Mouse (Mus musculus) layer of hippocampus, adult 2 months (tissue): ENCODE measurements around the gene Ahcyl1. TPM values are rescaled to one million over a fixed set of nuclear protein-coding genes. Genes with fewer than 3 reads are reported as not detected.

Experiments used
- DNase-seq, 2 experiments: peaks; one replicate each; pipeline ENCODE4 v3.0.0; 2022; ENCODE audit warnings: low spot score in 2 of 2
- H3K27ac ChIP-seq: fragments of 200-600 bp; 2 replicates; pipeline ENCODE4 v1.8.1; 2022
- H3K4me3 ChIP-seq: fragments of 200-600 bp; 2 replicates; pipeline ENCODE4 v1.8.1; 2022; ENCODE audit warnings: mild to moderate bottlenecking
- CTCF ChIP-seq: fragments of 200-600 bp; conservative IDR thresholded peaks from 2 replicates; pipeline ENCODE4 v1.8.1; 2022; ENCODE audit warnings: antibody characterized with exemption, mild to moderate bottlenecking, moderate library complexity
- total RNA-seq, 2 experiments: library from RNA; stranded (reverse); gene quantifications; 2 replicates each; pipeline ENCODE4 v1.2.3; 2021

Gene Ahcyl1
- total RNA-seq, 2 experiments from 2014 or later, result 338 to 346 TPM

GRCm38 (mm10) chr3:107630682-107631522 is 65.5 kb downstream of the Ahcyl1 start, which contains the start of gene Gm10961:
Gene Gm10961, plus strand, starts transcription at chr3:107631322.
- TF ChIP-seq CTCF, result no peak
- peak; percentile 32 to 47 for DNase-seq

GRCm38 (mm10) chr3:107629411-107629810 is 66.9 kb downstream of the Ahcyl1 start:
- Histone ChIP-seq H3K27ac (no peak overlapping the region), H3K4me3 (no peak overlapping the region; the same call in 1 of the 2 replicates)
- no peak for TF ChIP-seq CTCF
- no peak for DNase-seq

More at GRCm38 (mm10) chr3:107630682-107631522, 65.5 kb downstream of the Ahcyl1 start, which contains the start of gene Gm10961:
- Histone ChIP-seq H3K4me3 (peak within 1 kb of the TSS; percentile 98), H3K27ac (peak within 1 kb of the TSS; percentile 94)

GRCm38 (mm10) chr3:107628551-107628950 is 67.8 kb downstream of the Ahcyl1 start:
- DNase-seq, result peak; percentile 47 to 53
- no peak for TF ChIP-seq CTCF
- H3K27ac ChIP-seq, result peak overlapping the region; percentile 40
- H3K4me3 ChIP-seq, result no peak overlapping the region

GRCm38 (mm10) chr3:107627641-107628040 is 68.7 kb downstream of the Ahcyl1 start:
- DNase-seq, result no peak
- TF ChIP-seq CTCF, result no peak
- Histone ChIP-seq H3K27ac (no peak overlapping the region), H3K4me3 (no peak overlapping the region)

- DNase-seq, result no peak
- Histone ChIP-seq H3K27ac (no peak overlapping the region), H3K4me3 (no peak overlapping the region)
- TF ChIP-seq CTCF, result no peak
These were observed 69.6 kb downstream of the Ahcyl1 start for GRCm38 (mm10) chr3:107626751-107627150.

GRCm38 (mm10) chr3:107625536-107625935 is 70.8 kb downstream of the Ahcyl1 start:
- Histone ChIP-seq H3K4me3 (no peak overlapping the region), H3K27ac (no peak overlapping the region)
- no peak for DNase-seq
- TF ChIP-seq CTCF, result no peak

- no peak for TF ChIP-seq CTCF
- no peak overlapping the region for H3K27ac ChIP-seq
- DNase-seq, result no peak
These were observed 71.9 kb downstream of the Ahcyl1 start for GRCm38 (mm10) chr3:107624424-107624823.

GRCm38 (mm10) chr3:107622537-107622936 is 73.8 kb downstream of the Ahcyl1 start:
- DNase-seq, result no peak
- H3K4me3 ChIP-seq, result no peak overlapping the region
- no peak overlapping the region for H3K27ac ChIP-seq
- TF ChIP-seq CTCF, result no peak

More at GRCm38 (mm10) chr3:107624424-107624823, 71.9 kb downstream of the Ahcyl1 start:
- no peak overlapping the region for H3K4me3 ChIP-seq

GRCm38 (mm10) chr3:107621286-107622075 is 74.9 kb downstream of the Ahcyl1 start:
- DNase-seq, result no peak
- no peak overlapping the region for H3K27ac ChIP-seq
- H3K4me3 ChIP-seq, result no peak overlapping the region
- TF ChIP-seq CTCF, result no peak

- no peak for DNase-seq
- no peak for TF ChIP-seq CTCF
- H3K4me3 ChIP-seq, result no peak overlapping the region
- H3K27ac ChIP-seq, result no peak overlapping the region
These were observed 76.4 kb downstream of the Ahcyl1 start for GRCm38 (mm10) chr3:107619911-107620310.

GRCm38 (mm10) chr3:107617800-107618199 is 78.6 kb downstream of the Ahcyl1 start:
- no peak overlapping the region for H3K27ac ChIP-seq
- DNase-seq, result no peak
- TF ChIP-seq CTCF, result no peak
- H3K4me3 ChIP-seq, result no peak overlapping the region

Other genes starting within 250 kb of the Ahcyl1 start
- 10 to 100 TPM; 59.1 to 62.3 TPM for gene Kcnc4, start 237.0 kb downstream of the Ahcyl1 start, total RNA-seq
- gene Slc6a17, start 178.5 kb downstream of the Ahcyl1 start, total RNA-seq, result 100 to 1,000 TPM; 276 to 290 TPM
- not detected for gene Ubl4b, start 141.5 kb downstream of the Ahcyl1 start, total RNA-seq
- under 1 TPM; 0.56 to 0.84 TPM for gene Alx3, start 101.5 kb downstream of the Ahcyl1 start, total RNA-seq
- not detected for gene Gm10961, start 65.2 kb downstream of the Ahcyl1 start, total RNA-seq
- 10 to 100 TPM; 74.5 to 79.2 TPM for gene Strip1, start 64.9 kb downstream of the Ahcyl1 start, total RNA-seq
- gene Csf1, start 63.9 kb upstream of the Ahcyl1 start, total RNA-seq, result 10 to 100 TPM; 20.4 to 20.5 TPM
- not detected for gene Eps8l3, start 180.7 kb upstream of the Ahcyl1 start, total RNA-seq
- 100 to 1,000 TPM; 282 to 304 TPM for gene Gstm5, start 199.3 kb upstream of the Ahcyl1 start, total RNA-seq
- 100 to 1,000 TPM; 173 to 177 TPM for gene Gstm7, start 235.3 kb upstream of the Ahcyl1 start, total RNA-seq
- 10 to 100 TPM; 16.6 to 19.5 TPM for gene Gstm6, start 247.2 kb upstream of the Ahcyl1 start, total RNA-seq